Mouse (Mus musculus) embryonic facial prominence, embryonic 13.5 days (tissue): ENCODE measurements around the gene Rbfox1. TPM values are rescaled to one million over a fixed set of nuclear protein-coding genes. Genes with fewer than 3 reads are reported as not detected.

ENCODE experiments used
- ATAC-seq: fragments of 200-750 bp; cut with Nextera tagmentation; 2 replicates; pipeline ENCODE4 v1.8.0; 2017; ENCODE audit warnings: low read depth; ENCODE audit not compliant: insufficient number of reproducible peaks, insufficient read depth, low FRiP score, low TSS enrichment
- H3K27ac ChIP-seq: fragments of 300-500 bp; sonication (generic); 2 replicates; pipeline ENCODE4 v1.5.1; 2015; ENCODE audit warnings: moderate library complexity, mild to moderate bottlenecking, inconsistent platforms
- H3K27me3 ChIP-seq: fragments of 300-500 bp; sonication (generic); 2 replicates; pipeline ENCODE4 v1.6.1; 2015; ENCODE audit warnings: mild to moderate bottlenecking, inconsistent platforms
- H3K36me3 ChIP-seq: fragments of 300-500 bp; sonication (generic); 2 replicates; pipeline ENCODE4 v1.6.1; 2015; ENCODE audit warnings: mild to moderate bottlenecking, inconsistent platforms
- H3K4me1 ChIP-seq: fragments of 300-500 bp; sonication (generic); 2 replicates; pipeline ENCODE4 v1.6.1; 2015; ENCODE audit warnings: inconsistent platforms
- H3K4me2 ChIP-seq: fragments of 300-500 bp; sonication (generic); 2 replicates; pipeline ENCODE4 v1.6.1; 2015; ENCODE audit warnings: moderate library complexity, mild to moderate bottlenecking, inconsistent platforms
- H3K4me3 ChIP-seq: fragments of 300-500 bp; sonication (generic); 2 replicates; pipeline ENCODE4 v1.5.1; 2015; ENCODE audit warnings: mild to moderate bottlenecking, inconsistent platforms
- H3K9ac ChIP-seq: fragments of 300-500 bp; sonication (generic); 2 replicates; pipeline ENCODE4 v1.6.1; 2015; ENCODE audit warnings: mild to moderate bottlenecking, inconsistent platforms
- H3K9me3 ChIP-seq: fragments of 300-500 bp; sonication (generic); 2 replicates; pipeline ENCODE4 v1.6.1; 2016; ENCODE audit warnings: inconsistent platforms
- WGBS: fragments of 180-500 bp; shearing (Covaris S2); methylation state at CpG from one replicate; pipeline ENCODE4 v1.1.7; 2015; ENCODE audit warnings: mixed read lengths; 5-methylcytosine and 5-hydroxymethylcytosine counted together
- polyA plus RNA-seq: library from polyadenylated mRNA; unstranded; fragments of >200 nt; fragmentation: Nextera tagmentation; extraction: Ambion mirVana; gene quantifications from 2 replicates; pipeline ENCODE4 v1.2.1, GENCODE M21; 2015

Rbfox1 gene
- polyA plus RNA-seq, 1 experiment from 2014 or later, result 3.9 TPM

DNA sequence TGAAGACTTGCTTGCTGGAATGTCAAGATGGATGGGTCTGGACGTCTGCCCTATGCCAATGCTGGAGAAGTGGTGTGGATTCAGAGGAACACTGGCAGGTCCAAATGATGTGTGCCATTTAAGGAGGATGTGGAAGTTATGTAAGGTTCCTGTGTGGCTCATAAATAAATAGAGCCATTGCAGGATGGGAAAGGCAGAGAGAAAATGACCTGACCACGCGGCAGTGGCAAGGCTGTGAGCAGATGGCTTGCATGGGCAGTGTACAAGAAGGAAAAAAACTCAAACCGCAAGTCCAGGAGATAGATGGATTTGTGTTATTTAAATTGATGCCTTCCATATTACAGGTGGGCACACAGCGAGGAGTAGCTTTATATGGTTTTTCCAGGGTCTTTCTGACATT lies 497.6 kb downstream of the Rbfox1 start:
- Histone ChIP-seq H3K4me3 (no peak overlapping the region), H3K4me2 (no peak overlapping the region), H3K9me3 (no peaks in the 10 kb centered on the region), H3K27me3 (no peaks in the 10 kb centered on the region), H3K27ac (no peak overlapping the region), H3K4me1 (no peaks in the 10 kb centered on the region), H3K36me3 (no peaks in the 10 kb centered on the region), H3K9ac (no peak overlapping the region)
- WGBS, result 87% methylated on average over 5 of the region's 5 CpGs
- ATAC-seq, result no peak

DNA sequence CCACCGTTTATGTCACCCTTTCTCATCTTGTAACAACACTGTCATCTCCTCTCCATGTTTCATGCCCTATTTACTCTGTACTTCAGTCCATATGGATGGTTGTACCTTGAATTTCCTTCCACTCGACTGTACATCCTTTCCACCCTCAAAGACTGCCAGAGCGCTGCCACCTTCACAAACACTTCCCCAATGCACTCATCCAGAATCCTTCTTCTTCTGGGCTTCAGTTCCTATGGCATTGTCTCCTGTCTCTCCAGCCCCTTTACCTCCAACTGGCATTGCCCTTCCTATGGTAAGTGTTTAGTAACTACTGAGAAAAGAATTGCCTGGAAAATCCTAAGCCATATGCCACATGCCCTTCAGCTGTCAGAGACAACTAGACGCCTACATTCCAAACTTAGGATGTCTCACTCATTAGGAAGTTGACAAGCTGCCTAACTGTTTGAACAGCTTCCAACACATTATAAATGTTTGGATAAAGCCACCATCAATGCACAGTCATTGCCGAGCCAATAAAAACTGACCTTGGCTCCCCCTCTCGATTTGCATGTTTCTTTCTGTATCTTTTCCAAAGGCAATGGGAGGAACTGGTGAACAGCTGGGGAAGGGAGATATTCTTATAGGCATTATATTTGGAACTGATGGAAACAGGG lies 505.2 kb downstream of the Rbfox1 start:
- Histone ChIP-seq H3K4me3 (no peak overlapping the region), H3K4me2 (no peak overlapping the region), H3K4me1 (no peaks in the 10 kb centered on the region), H3K9ac (no peak overlapping the region), H3K27ac (no peak overlapping the region), H3K36me3 (no peaks in the 10 kb centered on the region), H3K9me3 (no peaks in the 10 kb centered on the region), H3K27me3 (no peaks in the 10 kb centered on the region)
- WGBS, result 81% methylated on average over 6 of the region's 6 CpGs
- ATAC-seq, result no peak

DNA sequence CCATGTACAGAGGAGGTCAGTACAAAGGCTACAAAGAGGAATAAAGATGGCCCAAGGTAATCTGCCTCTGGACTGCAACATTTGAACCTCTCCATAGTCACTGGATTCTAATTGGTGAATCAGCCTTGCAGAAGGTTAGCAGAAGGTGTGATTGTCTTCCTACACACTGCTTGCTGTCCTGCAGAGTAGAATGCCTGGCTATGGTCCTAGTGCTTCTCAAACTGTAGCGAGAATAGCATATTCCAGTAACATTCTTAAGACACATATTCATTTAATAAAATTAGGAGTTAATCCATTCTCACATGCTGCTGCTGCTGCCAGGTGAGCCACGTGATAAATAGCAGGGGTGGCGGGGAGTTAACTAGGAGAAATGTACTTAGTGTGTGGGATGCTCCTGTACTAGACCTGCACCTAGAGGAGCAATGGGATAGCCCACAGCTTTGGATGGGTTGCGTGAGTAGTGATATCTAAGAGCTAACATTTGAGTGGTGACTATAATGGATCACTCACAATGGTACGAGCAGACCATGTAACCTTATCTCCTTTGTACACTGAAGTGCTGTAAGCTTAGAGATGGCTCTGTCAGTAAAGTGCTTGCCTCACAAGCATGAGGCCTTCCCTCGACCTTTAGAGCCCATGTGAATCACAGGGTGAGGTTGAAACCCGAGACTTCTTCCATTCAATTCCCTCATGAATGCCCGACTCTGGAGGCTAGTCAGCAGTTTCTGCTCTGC lies 511.7 kb downstream of the Rbfox1 start:
- Histone ChIP-seq H3K4me1 (no peaks in the 10 kb centered on the region), H3K4me3 (no peak overlapping the region), H3K9ac (no peak overlapping the region), H3K36me3 (no peaks in the 10 kb centered on the region), H3K27me3 (no peaks in the 10 kb centered on the region), H3K4me2 (no peak overlapping the region), H3K9me3 (no peaks in the 10 kb centered on the region), H3K27ac (no peak overlapping the region)
- WGBS, result 58% methylated on average over 8 of the region's 8 CpGs
- no peak for ATAC-seq

DNA sequence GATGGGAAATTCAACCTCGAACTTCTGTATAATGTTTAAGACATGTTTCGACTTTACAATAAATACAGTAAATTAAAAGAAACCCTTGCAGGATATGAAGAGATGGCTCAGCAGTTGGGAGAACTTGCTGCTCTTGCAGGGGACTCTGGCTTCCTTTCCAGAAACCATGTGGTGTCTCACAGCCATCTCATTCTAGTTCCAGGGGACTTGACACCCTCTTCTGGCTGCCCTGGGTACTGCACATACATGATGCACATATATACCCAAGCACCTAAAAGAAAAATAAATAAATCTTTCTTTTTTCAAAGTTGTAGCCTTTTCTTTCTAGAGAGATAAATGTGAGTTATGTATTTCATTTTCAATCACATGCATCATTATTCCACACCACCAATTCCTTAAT lies 512.5 kb downstream of the Rbfox1 start:
- ATAC-seq, result no peak
- Histone ChIP-seq H3K4me3 (no peak overlapping the region), H3K4me1 (no peaks in the 10 kb centered on the region), H3K27me3 (no peaks in the 10 kb centered on the region), H3K9ac (no peak overlapping the region), H3K36me3 (no peaks in the 10 kb centered on the region), H3K27ac (no peak overlapping the region), H3K9me3 (no peaks in the 10 kb centered on the region), H3K4me2 (no peak overlapping the region)
- WGBS, result 95% methylated on average over 2 of the region's 2 CpGs

DNA sequence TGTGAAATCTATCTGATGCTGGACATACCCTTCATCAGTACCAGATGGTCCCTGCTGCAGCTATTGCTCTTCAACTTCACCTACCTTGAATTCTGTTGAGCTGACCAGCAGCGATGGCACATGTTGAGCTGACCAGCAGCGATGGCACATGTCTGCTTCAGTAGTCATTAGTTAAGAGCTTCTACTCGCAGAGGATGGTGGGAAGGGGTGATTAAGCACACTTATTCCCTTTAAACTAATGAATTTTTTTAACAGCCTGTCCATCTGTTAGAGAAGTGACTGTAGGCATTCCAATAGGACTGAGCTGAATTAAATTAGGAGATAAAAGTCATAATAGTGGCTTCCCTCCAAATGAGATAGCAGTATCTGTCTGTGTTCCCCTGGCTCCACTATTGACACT lies 517.7 kb downstream of the Rbfox1 start:
- Histone ChIP-seq H3K27ac (no peak overlapping the region), H3K4me2 (no peak overlapping the region), H3K27me3 (no peaks in the 10 kb centered on the region), H3K4me1 (no peaks in the 10 kb centered on the region), H3K4me3 (no peak overlapping the region), H3K9me3 (no peaks in the 10 kb centered on the region), H3K9ac (no peak overlapping the region), H3K36me3 (no peaks in the 10 kb centered on the region)
- no peak for ATAC-seq
- WGBS, result 91% methylated on average over 3 of the region's 3 CpGs

DNA sequence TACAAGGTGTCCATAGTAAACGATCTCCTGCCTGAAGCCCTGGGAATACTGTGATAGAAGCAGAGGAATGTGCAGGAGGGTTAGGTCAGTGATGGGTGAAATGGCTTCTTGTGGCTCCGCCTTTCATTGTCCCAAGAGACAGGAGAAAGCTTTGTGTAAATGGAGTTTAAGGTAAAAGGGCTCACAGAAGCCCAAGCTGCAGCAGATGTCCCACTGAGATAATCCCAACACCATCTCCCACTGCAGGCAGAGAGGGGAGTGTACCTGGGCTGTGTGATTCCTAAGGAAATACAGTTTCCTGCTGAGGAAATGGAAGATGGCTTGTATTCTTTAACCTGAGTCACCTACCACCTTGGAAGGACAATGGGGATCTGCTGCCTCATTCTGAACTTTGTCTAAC lies 529.7 kb downstream of the Rbfox1 start:
- H3K4me1 ChIP-seq, result no peaks in the 10 kb centered on the region
- no peaks in the 10 kb centered on the region for H3K36me3 ChIP-seq
- no peak overlapping the region for H3K4me3 ChIP-seq
- H3K4me2 ChIP-seq, result no peak overlapping the region
- no peaks in the 10 kb centered on the region for H3K9me3 ChIP-seq
- no peak overlapping the region for H3K9ac ChIP-seq
- H3K27me3 ChIP-seq, result no peaks in the 10 kb centered on the region
- ATAC-seq, result no peak
- H3K27ac ChIP-seq, result no peak overlapping the region
- 30% methylated on average over 2 of the region's 2 CpGs for WGBS

DNA sequence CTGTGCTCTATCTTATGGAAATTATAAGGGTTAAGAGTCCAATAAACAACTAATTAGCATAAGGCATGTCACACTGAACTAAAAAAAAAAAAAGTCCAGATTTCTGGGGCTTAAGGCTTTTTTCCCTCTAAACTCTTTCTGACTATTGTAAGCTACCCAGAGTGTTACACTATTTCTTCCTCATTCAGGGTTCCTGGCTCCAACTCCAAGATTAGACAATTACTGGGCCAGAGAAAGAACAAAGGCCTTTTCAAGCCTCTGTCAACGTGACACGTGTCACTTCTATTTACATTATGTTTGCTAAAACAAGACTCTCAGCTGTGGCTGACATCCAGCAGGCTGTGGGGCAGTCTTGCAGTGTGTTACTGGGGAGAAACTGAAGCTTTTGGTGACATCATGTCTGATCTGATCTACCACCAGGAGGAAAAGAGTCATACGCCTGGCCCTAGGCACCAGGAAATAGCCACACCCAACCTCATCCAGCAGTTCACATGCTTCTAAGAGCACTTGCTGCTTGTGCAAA lies 536.5 kb downstream of the Rbfox1 start:
- H3K4me1 ChIP-seq, result no peaks in the 10 kb centered on the region
- H3K9me3 ChIP-seq, result no peaks in the 10 kb centered on the region
- H3K36me3 ChIP-seq, result no peaks in the 10 kb centered on the region
- ATAC-seq, result no peak
- WGBS, result 70% methylated on average over 3 of the region's 3 CpGs
- H3K4me2 ChIP-seq, result no peak overlapping the region
- no peak overlapping the region for H3K4me3 ChIP-seq
- H3K27me3 ChIP-seq, result no peaks in the 10 kb centered on the region
- H3K27ac ChIP-seq, result no peak overlapping the region
- H3K9ac ChIP-seq, result no peak overlapping the region

DNA sequence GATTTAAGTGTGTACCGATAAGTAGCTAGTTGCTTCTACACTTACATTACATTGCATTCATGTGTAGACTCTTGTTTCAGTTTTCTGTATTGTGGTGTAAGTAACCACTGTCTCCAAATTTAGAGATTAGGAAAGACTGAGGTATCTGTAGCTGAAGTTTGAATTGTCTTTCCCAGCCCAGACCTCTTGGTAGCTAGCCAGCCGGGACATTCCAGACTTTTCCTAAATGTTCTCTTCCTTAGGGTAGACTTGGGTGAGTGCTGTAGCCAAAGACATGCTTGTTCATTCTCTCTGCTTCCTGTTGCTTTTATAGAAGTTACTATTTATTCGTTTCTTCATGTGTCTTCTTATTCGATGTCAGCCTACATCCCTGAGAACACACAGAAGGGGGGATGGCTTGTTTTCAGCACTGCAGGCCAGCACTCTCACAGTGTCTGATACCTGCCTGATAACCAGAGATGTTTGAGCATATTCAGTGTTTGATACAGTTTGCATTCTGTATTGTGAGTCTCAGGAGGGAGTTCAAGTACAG lies 538.8 kb downstream of the Rbfox1 start:
- Histone ChIP-seq H3K27ac (no peak overlapping the region), H3K4me3 (no peak overlapping the region), H3K9me3 (no peaks in the 10 kb centered on the region), H3K9ac (no peak overlapping the region), H3K27me3 (no peaks in the 10 kb centered on the region), H3K4me2 (no peak overlapping the region), H3K36me3 (no peaks in the 10 kb centered on the region), H3K4me1 (peaks cover 5% of the 10 kb centered on the region; the same call in 1 of the 2 replicates)
- WGBS, result 85% methylated on average over 4 of the region's 4 CpGs
- no peak for ATAC-seq

DNA sequence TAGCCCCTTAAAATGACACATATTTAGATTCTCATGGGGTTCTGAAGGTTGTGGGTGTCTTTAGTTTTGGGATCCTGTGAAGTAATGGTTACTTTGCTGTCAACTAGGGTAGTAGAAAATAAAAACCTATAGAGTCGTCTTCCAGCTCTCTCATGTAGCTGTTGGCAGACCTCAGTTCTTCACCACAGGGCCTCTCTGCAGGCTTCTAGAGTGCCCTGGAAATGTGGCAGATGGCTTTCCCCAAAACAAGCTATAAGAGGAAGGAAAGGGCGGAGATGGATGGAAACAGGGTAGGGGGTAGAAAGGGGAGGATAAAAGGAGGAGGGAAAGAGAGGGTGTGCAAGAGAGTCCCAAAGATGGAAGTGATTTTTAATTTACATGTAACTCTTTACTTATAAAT lies 539.6 kb downstream of the Rbfox1 start:
- 82% methylated on average over 2 of the region's 2 CpGs for WGBS
- Histone ChIP-seq H3K27ac (no peak overlapping the region), H3K27me3 (no peaks in the 10 kb centered on the region), H3K36me3 (no peaks in the 10 kb centered on the region), H3K4me1 (peaks cover 5% of the 10 kb centered on the region; the same call in 1 of the 2 replicates), H3K9me3 (no peaks in the 10 kb centered on the region), H3K4me2 (no peak overlapping the region), H3K4me3 (no peak overlapping the region), H3K9ac (no peak overlapping the region)
- ATAC-seq, result no peak

DNA sequence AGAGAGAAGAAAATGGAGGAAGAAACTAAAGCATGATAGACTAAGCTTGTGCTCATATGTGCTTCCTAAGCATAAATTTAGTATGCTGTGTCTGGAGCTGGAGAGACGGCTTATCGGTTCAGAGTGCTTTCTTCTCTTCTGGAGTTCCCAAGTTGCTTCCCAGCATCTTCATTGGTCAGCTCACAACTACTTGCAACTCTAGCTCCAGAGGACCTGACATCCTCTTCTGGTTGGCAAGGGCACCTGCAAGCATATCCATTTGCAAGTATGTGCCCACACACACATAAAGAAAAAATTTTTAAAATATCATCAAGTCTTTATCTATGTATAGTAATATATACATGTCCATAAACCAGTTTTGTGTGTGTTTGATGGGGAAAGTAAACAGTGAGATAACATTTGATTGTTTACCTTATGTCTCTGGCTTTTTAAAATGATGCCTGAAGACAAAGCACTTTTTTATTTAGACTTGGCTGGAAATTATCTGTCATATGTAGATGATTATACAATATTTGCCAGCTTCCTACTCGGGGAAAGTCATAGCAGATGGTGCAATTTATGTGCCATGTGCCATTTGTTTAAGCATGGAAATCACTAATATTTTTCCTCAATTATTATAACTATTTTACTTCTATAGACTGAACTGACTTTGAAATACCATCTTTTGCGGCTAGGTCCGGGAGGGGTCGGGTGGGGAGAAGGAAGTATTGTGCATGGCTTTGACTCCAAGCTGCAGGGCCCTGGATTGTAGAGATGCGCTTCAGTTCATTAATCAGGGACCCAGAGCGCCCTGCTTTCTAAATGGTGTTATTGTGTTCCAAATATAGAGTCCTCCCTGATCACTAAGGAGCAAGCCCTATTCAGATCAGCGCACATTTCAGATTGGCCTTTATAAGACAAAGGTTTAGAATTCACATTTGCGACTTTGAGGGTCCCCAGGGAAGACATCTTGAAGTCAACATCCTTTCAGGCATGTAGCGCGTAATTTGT lies 542.4 kb downstream of the Rbfox1 start:
- no peaks in the 10 kb centered on the region for H3K36me3 ChIP-seq
- WGBS, result 49% methylated on average over 12 of the region's 12 CpGs

DNA sequence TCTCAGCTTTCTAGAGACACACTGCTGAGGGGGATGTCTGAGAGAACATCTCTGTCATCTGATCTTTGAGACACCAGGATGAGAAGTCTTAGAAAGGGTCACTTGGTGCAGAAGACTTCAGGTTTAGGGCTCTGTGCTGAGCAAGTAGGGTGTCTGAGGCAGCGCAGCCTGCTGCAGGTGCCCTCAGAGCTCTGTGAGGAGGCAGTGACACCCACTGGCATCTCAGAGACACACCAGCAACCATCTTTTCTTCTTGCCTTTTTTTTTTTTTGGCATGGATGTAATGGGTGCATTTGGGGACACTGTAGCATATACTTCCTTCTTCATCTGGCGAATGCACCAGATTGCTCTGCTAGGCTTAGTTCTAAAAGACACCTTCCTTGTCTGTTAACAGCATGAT lies 545.8 kb downstream of the Rbfox1 start:
- Histone ChIP-seq H3K4me1 (peaks cover 5% of the 10 kb centered on the region; the same call in 1 of the 2 replicates), H3K9ac (no peak overlapping the region), H3K9me3 (no peaks in the 10 kb centered on the region), H3K36me3 (no peaks in the 10 kb centered on the region), H3K4me2 (no peak overlapping the region), H3K4me3 (no peak overlapping the region), H3K27ac (no peak overlapping the region), H3K27me3 (no peaks in the 10 kb centered on the region)
- WGBS, result 89% methylated on average over 2 of the region's 2 CpGs
- no peak for ATAC-seq

More for the DNA sequence above, 542.4 kb downstream of the Rbfox1 start:
- no peak for ATAC-seq
- Histone ChIP-seq H3K4me1 (peaks cover 5% of the 10 kb centered on the region; the same call in 1 of the 2 replicates), H3K9me3 (no peaks in the 10 kb centered on the region), H3K4me2 (no peak overlapping the region), H3K27ac (no peak overlapping the region), H3K9ac (no peak overlapping the region), H3K27me3 (no peaks in the 10 kb centered on the region), H3K4me3 (no peak overlapping the region)
